Mouse (Mus musculus): ENCODE measurements around the gene Agap1. TPM values are rescaled to one million over a fixed set of nuclear protein-coding genes. Genes with fewer than 3 reads are reported as not detected.

Agap1 gene
- polyA plus RNA-seq, 1 experiment from 2014 or later: 37.2 TPM

GRCm38 (mm10) chr1:89601349-89601748 is 146.7 kb downstream of the Agap1 start:
- H3K9ac ChIP-seq (replicated peaks; ENCODE audit: low read depth, low read length): no peak overlapping the region
- whole genome bisulfite sequencing: 83% methylated on average over 7 of the region's 7 CpGs
- no peak overlapping the region for H3K27ac ChIP-seq (ENCODE audit: low read length)
- H3K36me3 ChIP-seq (ENCODE audit: control insufficient read depth, insufficient read depth): no peaks in the 10 kb centered on the region
- H3K4me1 ChIP-seq (replicated peaks; ENCODE audit: control insufficient read depth, insufficient read depth, low read length): peaks cover 22% of the 10 kb centered on the region
- no peak overlapping the region for H3K4me2 ChIP-seq (ENCODE audit: low read length)
- H3K4me3 ChIP-seq (replicated peaks; ENCODE audit: low read length): no peak overlapping the region
- H3K9me3 ChIP-seq (ENCODE audit: control insufficient read depth, low read length): no peaks in the 10 kb centered on the region
- no peaks in the 10 kb centered on the region for H3K27me3 ChIP-seq (replicated peaks; ENCODE audit: control insufficient read depth, insufficient read depth, low read length)
- no peak for ATAC-seq

GRCm38 (mm10) chr1:89602879-89603278 is 148.3 kb downstream of the Agap1 start:
- H3K9ac ChIP-seq (replicated peaks; ENCODE audit: low read depth, low read length): no peak overlapping the region

GRCm38 (mm10) chr1:89606612-89607011 is 152.0 kb downstream of the Agap1 start:
- peak; percentile 51; the same call in 1 of the 2 replicates for ATAC-seq
- Histone ChIP-seq H3K27me3 (replicated peaks; ENCODE audit: control insufficient read depth, insufficient read depth, low read length) (no peaks in the 10 kb centered on the region), H3K4me3 (replicated peaks; ENCODE audit: low read length) (no peak overlapping the region), H3K4me1 (replicated peaks; ENCODE audit: control insufficient read depth, insufficient read depth, low read length) (peaks cover 11% of the 10 kb centered on the region), H3K4me2 (ENCODE audit: low read length) (no peak overlapping the region), H3K9ac (replicated peaks; ENCODE audit: low read depth, low read length) (no peak overlapping the region), H3K9me3 (ENCODE audit: control insufficient read depth, low read length) (no peaks in the 10 kb centered on the region), H3K36me3 (ENCODE audit: control insufficient read depth, insufficient read depth) (no peaks in the 10 kb centered on the region; the same call in 1 of the 2 replicates), H3K27ac (ENCODE audit: low read length) (no peak overlapping the region)
- WGBS: 35% methylated on average over 5 of the region's 5 CpGs

More at GRCm38 (mm10) chr1:89602879-89603278, 148.3 kb downstream of the Agap1 start:
- H3K27ac ChIP-seq (ENCODE audit: low read length): no peak overlapping the region
- no peaks in the 10 kb centered on the region for H3K36me3 ChIP-seq (ENCODE audit: control insufficient read depth, insufficient read depth)
- no peaks in the 10 kb centered on the region for H3K9me3 ChIP-seq (ENCODE audit: control insufficient read depth, low read length)
- no peaks in the 10 kb centered on the region for H3K27me3 ChIP-seq (replicated peaks; ENCODE audit: control insufficient read depth, insufficient read depth, low read length)
- H3K4me3 ChIP-seq (replicated peaks; ENCODE audit: low read length): no peak overlapping the region
- H3K4me1 ChIP-seq (replicated peaks; ENCODE audit: control insufficient read depth, insufficient read depth, low read length): peaks cover 26% of the 10 kb centered on the region
- no peak overlapping the region for H3K4me2 ChIP-seq (ENCODE audit: low read length)
- no peak for ATAC-seq
- WGBS: 42% methylated on average over 7 of the region's 7 CpGs

GRCm38 (mm10) chr1:89608766-89609165 is 154.2 kb downstream of the Agap1 start:
- no peaks in the 10 kb centered on the region for H3K27me3 ChIP-seq (replicated peaks; ENCODE audit: control insufficient read depth, insufficient read depth, low read length)
- H3K9ac ChIP-seq (replicated peaks; ENCODE audit: low read depth, low read length): no peak overlapping the region
- peaks cover 2% of the 10 kb centered on the region; the same call in 1 of the 2 replicates for H3K36me3 ChIP-seq (ENCODE audit: control insufficient read depth, insufficient read depth)
- no peak overlapping the region for H3K4me3 ChIP-seq (replicated peaks; ENCODE audit: low read length)
- 93% methylated on average over 4 of the region's 4 CpGs for WGBS
- no peak overlapping the region for H3K27ac ChIP-seq (ENCODE audit: low read length)
- ATAC-seq: no peak
- H3K4me2 ChIP-seq (ENCODE audit: low read length): no peak overlapping the region
- H3K4me1 ChIP-seq (replicated peaks; ENCODE audit: control insufficient read depth, insufficient read depth, low read length): 0 out of 2 replicates have a peak, but pooled peaks cover 7% of the 10 kb centered on the region
- no peaks in the 10 kb centered on the region for H3K9me3 ChIP-seq (ENCODE audit: control insufficient read depth, low read length)

- ATAC-seq: no peak
- H3K9me3 ChIP-seq (ENCODE audit: control insufficient read depth, low read length): no peaks in the 10 kb centered on the region
- no peak overlapping the region for H3K27ac ChIP-seq (ENCODE audit: low read length)
- H3K36me3 ChIP-seq (ENCODE audit: control insufficient read depth, insufficient read depth): peaks cover 2% of the 10 kb centered on the region; the same call in 1 of the 2 replicates
- no peak overlapping the region for H3K9ac ChIP-seq (replicated peaks; ENCODE audit: low read depth, low read length)
- H3K4me3 ChIP-seq (replicated peaks; ENCODE audit: low read length): no peak overlapping the region
- H3K27me3 ChIP-seq (replicated peaks; ENCODE audit: control insufficient read depth, insufficient read depth, low read length): no peaks in the 10 kb centered on the region
- H3K4me1 ChIP-seq (replicated peaks; ENCODE audit: control insufficient read depth, insufficient read depth, low read length): 0 out of 2 replicates have a peak, but pooled peaks cover 7% of the 10 kb centered on the region
- 96% methylated on average over 5 of the region's 5 CpGs for WGBS
- H3K4me2 ChIP-seq (ENCODE audit: low read length): no peak overlapping the region
Observed at GRCm38 (mm10) chr1:89609964-89610363, 155.4 kb downstream of the Agap1 start.

- Histone ChIP-seq H3K9ac (replicated peaks; ENCODE audit: low read depth, low read length) (no peak overlapping the region), H3K4me2 (ENCODE audit: low read length) (no peak overlapping the region), H3K4me1 (replicated peaks; ENCODE audit: control insufficient read depth, insufficient read depth, low read length) (0 out of 2 replicates have a peak, but pooled peaks cover 7% of the 10 kb centered on the region), H3K4me3 (replicated peaks; ENCODE audit: low read length) (no peak overlapping the region), H3K36me3 (ENCODE audit: control insufficient read depth, insufficient read depth) (peaks cover 2% of the 10 kb centered on the region; the same call in 1 of the 2 replicates), H3K27me3 (replicated peaks; ENCODE audit: control insufficient read depth, insufficient read depth, low read length) (no peaks in the 10 kb centered on the region), H3K27ac (ENCODE audit: low read length) (no peak overlapping the region), H3K9me3 (ENCODE audit: control insufficient read depth, low read length) (no peaks in the 10 kb centered on the region)
- 77% methylated on average over 6 of the region's 6 CpGs for WGBS
- no peak for ATAC-seq
Observed at GRCm38 (mm10) chr1:89611521-89611920, 156.9 kb downstream of the Agap1 start.

- 53% methylated on average over 5 of the region's 5 CpGs for WGBS
- 0 out of 2 replicates have a peak, but pooled peaks cover 3% of the 10 kb centered on the region for H3K4me1 ChIP-seq (replicated peaks; ENCODE audit: control insufficient read depth, insufficient read depth, low read length)
- H3K9me3 ChIP-seq (ENCODE audit: control insufficient read depth, low read length): no peaks in the 10 kb centered on the region
- no peak overlapping the region for H3K4me2 ChIP-seq (ENCODE audit: low read length)
- H3K9ac ChIP-seq (replicated peaks; ENCODE audit: low read depth, low read length): no peak overlapping the region
- no peak; the same call in 1 of the 2 replicates for ATAC-seq
- no peak overlapping the region for H3K4me3 ChIP-seq (replicated peaks; ENCODE audit: low read length)
- peaks cover 2% of the 10 kb centered on the region; the same call in 1 of the 2 replicates for H3K36me3 ChIP-seq (ENCODE audit: control insufficient read depth, insufficient read depth)
- H3K27ac ChIP-seq (ENCODE audit: low read length): no peak overlapping the region
- no peaks in the 10 kb centered on the region for H3K27me3 ChIP-seq (replicated peaks; ENCODE audit: control insufficient read depth, insufficient read depth, low read length)
Observed at GRCm38 (mm10) chr1:89613234-89613870, 158.7 kb downstream of the Agap1 start.

GRCm38 (mm10) chr1:89616556-89616955 is 161.9 kb downstream of the Agap1 start:
- H3K27ac ChIP-seq (ENCODE audit: low read length): no peak overlapping the region
- ATAC-seq: no peak
- H3K27me3 ChIP-seq (replicated peaks; ENCODE audit: control insufficient read depth, insufficient read depth, low read length): no peaks in the 10 kb centered on the region
- no peak overlapping the region for H3K4me3 ChIP-seq (replicated peaks; ENCODE audit: low read length)
- H3K9ac ChIP-seq (replicated peaks; ENCODE audit: low read depth, low read length): no peak overlapping the region
- no peak overlapping the region for H3K4me2 ChIP-seq (ENCODE audit: low read length)
- H3K9me3 ChIP-seq (ENCODE audit: control insufficient read depth, low read length): no peaks in the 10 kb centered on the region
- peaks cover 2% of the 10 kb centered on the region; the same call in 1 of the 2 replicates for H3K36me3 ChIP-seq (ENCODE audit: control insufficient read depth, insufficient read depth)
- H3K4me1 ChIP-seq (replicated peaks; ENCODE audit: control insufficient read depth, insufficient read depth, low read length): 0 out of 2 replicates have a peak, but pooled peaks cover 3% of the 10 kb centered on the region
- 86% methylated on average over 6 of the region's 6 CpGs for WGBS

GRCm38 (mm10) chr1:89617336-89617735 is 162.7 kb downstream of the Agap1 start:
- no peaks in the 10 kb centered on the region for H3K36me3 ChIP-seq (ENCODE audit: control insufficient read depth, insufficient read depth)
- 76% methylated on average over 9 of the region's 9 CpGs for WGBS
- no peaks in the 10 kb centered on the region for H3K27me3 ChIP-seq (replicated peaks; ENCODE audit: control insufficient read depth, insufficient read depth, low read length)
- peaks cover 9% of the 10 kb centered on the region; the same call in 1 of the 2 replicates for H3K4me1 ChIP-seq (replicated peaks; ENCODE audit: control insufficient read depth, insufficient read depth, low read length)
- H3K9me3 ChIP-seq (ENCODE audit: control insufficient read depth, low read length): no peaks in the 10 kb centered on the region
- H3K27ac ChIP-seq (ENCODE audit: low read length): no peak overlapping the region
- no peak overlapping the region for H3K9ac ChIP-seq (replicated peaks; ENCODE audit: low read depth, low read length)
- no peak overlapping the region for H3K4me3 ChIP-seq (replicated peaks; ENCODE audit: low read length)
- no peak overlapping the region for H3K4me2 ChIP-seq (ENCODE audit: low read length)
- ATAC-seq: no peak

Measured in forebrain, embryonic 16.5 days (tissue).